ENCODE assay signal across 8 mouse cellular contexts in the genomic region with DNA sequence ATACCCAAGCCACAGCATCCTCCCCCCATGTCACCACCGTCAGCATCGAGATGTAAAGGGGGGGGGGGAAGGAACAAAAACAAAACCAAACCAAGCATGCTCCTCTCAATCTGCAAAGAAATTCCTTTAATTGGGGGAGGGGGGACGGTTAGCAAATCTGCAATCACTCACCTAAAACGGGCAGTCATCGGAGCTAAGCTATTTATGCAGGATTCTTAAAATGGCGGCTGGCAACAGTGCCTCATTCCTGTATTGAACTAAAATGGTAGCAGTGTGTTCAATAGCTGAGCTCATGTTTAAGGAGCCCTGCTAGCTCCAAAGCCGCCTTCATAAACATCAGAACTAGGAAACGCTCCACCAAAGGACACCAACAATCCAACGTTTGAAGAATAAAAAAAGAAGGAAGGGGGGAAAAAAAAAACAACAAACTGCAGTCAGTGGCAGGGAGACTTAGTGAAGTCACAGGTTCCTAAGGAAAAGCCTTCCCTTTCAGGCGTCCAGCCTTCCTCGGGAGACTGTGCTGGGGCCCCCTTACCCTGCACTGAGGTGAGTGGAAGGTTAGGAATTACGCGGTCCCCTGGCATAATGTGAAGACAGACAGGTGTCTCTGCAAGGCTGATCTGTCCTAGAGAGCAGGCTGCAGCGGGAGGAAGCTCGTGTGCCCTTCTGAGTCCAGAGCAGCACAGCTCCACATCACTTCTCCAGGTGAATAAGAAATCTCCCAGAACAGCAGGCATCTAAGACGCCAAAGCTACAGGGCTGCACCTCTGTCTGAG. TPM values are rescaled to one million over a fixed set of nuclear protein-coding genes. Genes with fewer than 3 reads are reported as not detected.
DNase-seq lines count a peak whose midpoint lies in the region; ATAC-seq lines count a peak whose summit lies in the region.

No protein-coding gene starts in this region.

- no peaks in the 10 kb centered on the region for H3K27me3 ChIP-seq in kidney, embryonic 14.5 days (ENCODE audit: control insufficient read depth, insufficient read depth, low read length)
- no peaks in the 10 kb centered on the region for H3K27me3 ChIP-seq in forebrain, embryonic 13.5 days
- no peaks in the 10 kb centered on the region for H3K27me3 ChIP-seq in liver, embryonic 11.5 days (replicated peaks; ENCODE audit: control insufficient read depth, insufficient read depth, low read length)

- H3K4me3 ChIP-seq in kidney, embryonic 14.5 days (ENCODE audit: low read length), result peak overlapping the region; percentile 21; the same call in 1 of the 2 replicates
- H3K4me3 ChIP-seq in brown adipose tissue, adult 24 weeks (ENCODE audit: insufficient read depth, low read depth, low read length), result no peak overlapping the region
- H3K4me3 ChIP-seq in forebrain, embryonic 13.5 days, result peak overlapping the region; percentile 39
- H3K4me3 ChIP-seq in liver, embryonic 11.5 days (ENCODE audit: low read depth, low read length), result no peak overlapping the region

- peaks cover 94% of the 10 kb centered on the region for H3K4me1 ChIP-seq in kidney, embryonic 14.5 days (ENCODE audit: control insufficient read depth, insufficient read depth, low read length)
- peaks cover 57% of the 10 kb centered on the region for H3K4me1 ChIP-seq in brown adipose tissue, adult 24 weeks (ENCODE audit: control insufficient read depth, insufficient read depth, insufficient read length, low read length)
- peaks cover 97% of the 10 kb centered on the region for H3K4me1 ChIP-seq in forebrain, embryonic 13.5 days
- peaks cover 89% of the 10 kb centered on the region for H3K4me1 ChIP-seq in liver, embryonic 11.5 days (replicated peaks; ENCODE audit: control insufficient read depth, insufficient read depth, low read length)

- DNase-seq in kidney, adult 9 months, result no peak
- DNase-seq in liver, embryonic 11.5 days (ENCODE audit: low spot score), result no peak
- DNase-seq in adrenal gland, postnatal 25 days, result no peak
- DNase-seq in c-Kit-positive CD71-positive TER-119-positive erythroid progenitor cells, embryonic 14.5 days (ENCODE audit: low spot score), result no peak

- no peak for ATAC-seq in kidney, embryonic 14.5 days (ENCODE audit: low FRiP score, low TSS enrichment)
- no peak for ATAC-seq in forebrain, embryonic 13.5 days
- ATAC-seq in liver, embryonic 11.5 days (replicated peaks; ENCODE audit: low FRiP score), result no peak
- no peak for ATAC-seq in frontal cortex, adult (ENCODE audit: low TSS enrichment)

- WGBS in kidney, embryonic 14.5 days, result 9% methylated on average over 16 of the region's 16 CpGs
- WGBS in forebrain, embryonic 13.5 days, result 5% methylated on average over 16 of the region's 16 CpGs
- 43% methylated on average over 16 of the region's 16 CpGs for WGBS in liver, embryonic 11.5 days

- no peaks in the 10 kb centered on the region for H3K9me3 ChIP-seq in kidney, embryonic 14.5 days (ENCODE audit: control insufficient read depth, low read length)
- no peaks in the 10 kb centered on the region for H3K9me3 ChIP-seq in forebrain, embryonic 13.5 days (replicated peaks)
- no peaks in the 10 kb centered on the region for H3K9me3 ChIP-seq in liver, embryonic 11.5 days (ENCODE audit: control insufficient read depth, low read length)

- peak overlapping the region; percentile 79 for H3K9ac ChIP-seq in kidney, embryonic 14.5 days (ENCODE audit: low read depth, low read length)
- peak overlapping the region; percentile 65 for H3K9ac ChIP-seq in forebrain, embryonic 13.5 days
- no peak overlapping the region for H3K9ac ChIP-seq in liver, embryonic 11.5 days (ENCODE audit: low read depth, low read length)

- peak overlapping the region; percentile 100 for H3K27ac ChIP-seq in kidney, embryonic 14.5 days (ENCODE audit: low read depth, low read length)
- peak overlapping the region; percentile 65; the same call in 1 of the 2 replicates for H3K27ac ChIP-seq in brown adipose tissue, adult 24 weeks (replicated peaks; ENCODE audit: low read depth, low read length)
- H3K27ac ChIP-seq in forebrain, embryonic 13.5 days, result peak overlapping the region; percentile 100
- peak overlapping the region; percentile 100; the same call in 1 of the 2 replicates for H3K27ac ChIP-seq in liver, embryonic 11.5 days (ENCODE audit: low read depth, low read length)

- H3K36me3 ChIP-seq in kidney, embryonic 14.5 days (ENCODE audit: control insufficient read depth, insufficient read depth, low read length), result peaks cover 9% of the 10 kb centered on the region; the same call in 1 of the 2 replicates
- H3K36me3 ChIP-seq in forebrain, embryonic 13.5 days (ENCODE audit: poor library complexity, severe bottlenecking), result peaks cover under 1% of the 10 kb centered on the region; the same call in 1 of the 2 replicates
- H3K36me3 ChIP-seq in liver, embryonic 11.5 days (ENCODE audit: control insufficient read depth, insufficient read depth, low read length), result peaks cover 15% of the 10 kb centered on the region; the same call in 1 of the 2 replicates

- H3K4me2 ChIP-seq in kidney, embryonic 14.5 days (replicated peaks; ENCODE audit: low read depth, low read length), result peak overlapping the region; percentile 76
- H3K4me2 ChIP-seq in forebrain, embryonic 13.5 days, result peak overlapping the region; percentile 67
- H3K4me2 ChIP-seq in liver, embryonic 11.5 days, result peak overlapping the region; percentile 97

RNA-seq across cellular contexts. Expression of a gene that starts 19.2 kb away (rescaled TPM):
- polyA plus RNA-seq in kidney, embryonic 14.5 days (2014; fragmentation: Nextera tagmentation; extraction: Ambion mirVana), result 44.3 and 61.1 TPM in 2 replicates
- 6.7 and 17.9 TPM in 2 replicates for polyA plus RNA-seq in brown adipose tissue, adult 24 weeks (2012; ENCODE audit: insufficient read depth, insufficient read length, missing spikeins)
- 73.3 and 85.4 TPM in 2 replicates for polyA plus RNA-seq in forebrain, embryonic 13.5 days (2015; fragmentation: Nextera tagmentation; extraction: Ambion mirVana)
- 49.1 and 55.8 TPM in 2 replicates for polyA plus RNA-seq in liver, embryonic 11.5 days (2014; fragmentation: Nextera tagmentation; extraction: Ambion mirVana)
- 57.4 and 73.1 TPM in 2 replicates for total RNA-seq in adrenal gland, postnatal 25 days (2021)

Comparison
In these comparisons a context has a peak if more than half of its experiments do, and no peak if none do; other contexts are left out.
1. H3K4me3 ChIP-seq: peak in kidney, embryonic 14.5 days (single experiment) and forebrain, embryonic 13.5 days (single experiment); none in brown adipose tissue, adult 24 weeks (single experiment) and liver, embryonic 11.5 days (single experiment).
2. Peak in every context shown above with its lines, with median percentiles within 50 percentile points of each other: H3K27ac ChIP-seq and H3K4me2 ChIP-seq.